Mouse (Mus musculus) embryonic facial prominence, embryonic 11.5 days (tissue): ENCODE results near the gene A730049H05Rik. TPM values are rescaled to one million over a fixed set of nuclear protein-coding genes. Genes with fewer than 3 reads are reported as not detected.

ENCODE experiments used
- ATAC-seq: fragments of 200-750 bp; cut with Nextera tagmentation; replicated peaks from 2 replicates; pipeline ENCODE4 v1.8.0; 2017; ENCODE audit warnings: low read depth; ENCODE audit not compliant: insufficient number of reproducible peaks, low FRiP score, low TSS enrichment
- DNase-seq: peaks from one replicate; pipeline ENCODE4 v3.0.0-alpha.2; 2015; ENCODE audit warnings: low spot score
- H3K27ac ChIP-seq: fragments of 300-500 bp; sonication (generic); replicated peaks from 2 replicates; pipeline ENCODE4 v1.5.1; 2014; ENCODE audit warnings: mild to moderate bottlenecking, low read depth, low read length, control low read depth
- H3K27me3 ChIP-seq: fragments of 300-500 bp; sonication (generic); 2 replicates; pipeline ENCODE4 v1.6.1; 2014; ENCODE audit warnings: mild to moderate bottlenecking, low read length, moderate library complexity, mixed read lengths; ENCODE audit not compliant: control insufficient read depth, insufficient read depth
- H3K36me3 ChIP-seq: fragments of 300-500 bp; sonication (generic); replicated peaks from 2 replicates; pipeline ENCODE4 v1.6.1; 2014; ENCODE audit warnings: low read depth, mild to moderate bottlenecking, low read length, moderate library complexity, mixed read lengths; ENCODE audit not compliant: control insufficient read depth, insufficient read depth
- H3K4me1 ChIP-seq: fragments of 300-500 bp; sonication (generic); 2 replicates; pipeline ENCODE4 v1.6.1; 2014; ENCODE audit warnings: low read length, mixed read lengths; ENCODE audit not compliant: control insufficient read depth, insufficient read depth
- H3K4me2 ChIP-seq: fragments of 300-500 bp; sonication (generic); 2 replicates; pipeline ENCODE4 v1.6.1; 2014; ENCODE audit warnings: low read depth, mild to moderate bottlenecking, control low read depth, low read length, moderate library complexity
- H3K4me3 ChIP-seq: fragments of 300-500 bp; sonication (generic); 2 replicates; pipeline ENCODE4 v1.5.1; 2014; ENCODE audit warnings: low read depth, low read length, control low read depth
- H3K9ac ChIP-seq: fragments of 300-500 bp; sonication (generic); replicated peaks from 2 replicates; pipeline ENCODE4 v1.6.1; 2014; ENCODE audit warnings: mild to moderate bottlenecking, control low read depth, low read length
- H3K9me3 ChIP-seq: fragments of 300-500 bp; sonication (generic); replicated peaks from 2 replicates; pipeline ENCODE4 v1.6.1; 2016; ENCODE audit warnings: mild to moderate bottlenecking, low read length, inconsistent platforms, mixed read lengths; ENCODE audit not compliant: control insufficient read depth
- WGBS: fragments of 180-500 bp; shearing (Covaris S2); extraction: QIAGEN DNeasy Blood & Tissue Kit; methylation state at CpG from one replicate; pipeline ENCODE4 v1.1.7; 2014; 5-methylcytosine and 5-hydroxymethylcytosine counted together
- polyA plus RNA-seq: library from polyadenylated mRNA; unstranded; fragments of >200 nt; fragmentation: Nextera tagmentation; extraction: Ambion mirVana; gene quantifications from 2 replicates; pipeline ENCODE4 v1.2.1, GENCODE M21; 2014

The A730049H05Rik gene
- polyA plus RNA-seq, 1 experiment from 2014 or later, result 0.72 TPM

DNA sequence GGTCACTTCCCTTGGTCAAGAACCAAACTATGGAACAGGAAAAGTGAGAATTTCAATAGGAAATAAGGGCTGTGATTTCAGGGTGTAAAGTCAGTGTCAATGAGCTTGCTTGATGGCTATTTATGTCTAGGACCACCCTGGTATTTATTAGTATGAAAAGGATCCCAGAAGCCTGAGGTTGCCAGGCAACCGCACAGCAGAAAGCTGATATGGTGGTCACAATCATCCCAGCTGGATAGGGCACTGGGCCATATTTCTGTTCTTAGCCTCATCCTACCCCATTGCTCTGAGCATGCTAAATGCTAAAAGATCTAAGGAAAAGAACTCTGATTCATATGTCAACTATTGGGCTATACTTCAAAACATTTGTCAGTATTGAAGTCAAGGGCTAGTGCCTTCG lies 14.8 kb downstream of the A730049H05Rik start:
- WGBS, result 90% methylated on average over 2 of the region's 2 CpGs
- H3K36me3 ChIP-seq, result no peaks in the 10 kb centered on the region; the same call in 1 of the 2 replicates
- DNase-seq (no peak), ATAC-seq (no peak)
- no peak overlapping the region for H3K27ac ChIP-seq
- no peaks in the 10 kb centered on the region for H3K4me1 ChIP-seq
- no peak overlapping the region for H3K4me2 ChIP-seq
- no peak overlapping the region for H3K4me3 ChIP-seq
- no peaks in the 10 kb centered on the region for H3K9me3 ChIP-seq
- no peaks in the 10 kb centered on the region for H3K27me3 ChIP-seq
- H3K9ac ChIP-seq, result no peak overlapping the region

DNA sequence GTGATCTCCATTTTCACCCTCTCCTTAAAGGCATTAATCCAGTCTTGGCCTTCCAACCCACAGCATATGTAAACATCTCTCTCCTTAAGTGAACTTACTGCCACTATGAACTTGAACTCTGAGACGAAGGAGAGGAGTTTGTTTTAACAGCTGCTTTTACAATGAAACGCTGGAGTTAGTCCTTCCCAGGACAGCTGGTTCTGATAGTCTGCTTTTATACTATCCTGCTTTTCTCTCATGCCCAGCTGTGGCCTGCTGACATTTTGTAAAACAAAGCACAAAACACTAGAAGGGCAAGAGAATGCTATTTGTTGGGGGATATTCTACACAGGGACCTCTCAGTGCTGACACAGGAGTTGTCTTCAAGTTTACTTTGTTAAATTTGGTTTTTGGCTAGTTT lies 25.7 kb downstream of the A730049H05Rik start:
- H3K9ac ChIP-seq, result no peak overlapping the region
- no peaks in the 10 kb centered on the region for H3K9me3 ChIP-seq
- ATAC-seq, result no peak
- H3K4me3 ChIP-seq, result no peak overlapping the region
- peak; percentile 76 for DNase-seq
- no peak overlapping the region for H3K4me2 ChIP-seq
- WGBS, result 11% methylated on average over 2 of the region's 2 CpGs
- no peak overlapping the region for H3K27ac ChIP-seq
- H3K36me3 ChIP-seq, result no peaks in the 10 kb centered on the region
- no peaks in the 10 kb centered on the region for H3K4me1 ChIP-seq
- H3K27me3 ChIP-seq, result no peaks in the 10 kb centered on the region

DNA sequence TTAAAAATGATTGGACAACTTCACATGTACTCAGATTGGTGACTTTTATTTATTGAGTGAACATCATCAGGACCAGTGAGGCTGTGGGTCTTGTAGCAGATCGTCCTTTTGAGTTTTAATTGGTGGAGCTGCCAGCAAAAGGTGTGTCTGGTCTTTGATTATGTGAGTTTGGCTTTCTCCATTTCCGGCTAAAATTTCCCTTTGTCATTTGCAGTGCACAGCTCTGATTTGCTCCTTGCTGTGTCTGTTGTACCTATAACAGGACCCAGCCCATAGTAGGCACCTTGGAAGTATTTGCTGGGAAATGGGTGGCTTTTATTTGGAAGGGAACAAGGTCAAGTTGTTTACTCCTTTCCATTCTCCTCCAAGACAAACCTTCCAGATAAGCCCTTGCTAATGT lies 27.2 kb downstream of the A730049H05Rik start:
- H3K9me3 ChIP-seq, result no peaks in the 10 kb centered on the region
- H3K4me1 ChIP-seq, result no peaks in the 10 kb centered on the region
- H3K9ac ChIP-seq, result no peak overlapping the region
- WGBS, result 88% methylated on average over 2 of the region's 2 CpGs
- H3K27ac ChIP-seq, result no peak overlapping the region
- H3K4me2 ChIP-seq, result no peak overlapping the region
- DNase-seq, result no peak
- no peak for ATAC-seq
- H3K27me3 ChIP-seq, result no peaks in the 10 kb centered on the region
- no peak overlapping the region for H3K4me3 ChIP-seq
- H3K36me3 ChIP-seq, result no peaks in the 10 kb centered on the region

DNA sequence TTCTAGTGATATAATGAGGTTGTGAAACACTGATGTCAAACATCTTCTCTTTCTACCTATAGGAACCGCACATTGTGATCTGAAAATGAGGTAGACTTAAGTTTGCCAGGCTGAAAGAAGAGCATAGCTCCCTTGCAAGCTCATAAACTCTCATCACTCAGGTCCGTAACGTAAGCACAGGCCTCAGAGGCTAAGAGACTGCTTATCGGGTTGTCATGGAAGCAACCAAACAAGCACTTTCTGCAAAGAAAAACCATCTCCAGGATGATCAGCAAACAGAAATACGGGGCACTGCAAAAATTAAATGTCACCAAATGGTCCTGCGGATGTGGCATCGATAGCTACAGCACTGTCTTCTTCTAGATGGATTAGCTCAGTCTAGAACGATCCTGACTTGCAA lies 29.6 kb downstream of the A730049H05Rik start:
- Histone ChIP-seq H3K4me1 (no peaks in the 10 kb centered on the region), H3K9ac (no peak overlapping the region), H3K36me3 (no peaks in the 10 kb centered on the region), H3K9me3 (no peaks in the 10 kb centered on the region), H3K4me3 (no peak overlapping the region), H3K27me3 (no peaks in the 10 kb centered on the region), H3K27ac (no peak overlapping the region), H3K4me2 (no peak overlapping the region)
- DNase-seq (no peak), ATAC-seq (no peak)
- 92% methylated on average over 8 of the region's 8 CpGs for WGBS

DNA sequence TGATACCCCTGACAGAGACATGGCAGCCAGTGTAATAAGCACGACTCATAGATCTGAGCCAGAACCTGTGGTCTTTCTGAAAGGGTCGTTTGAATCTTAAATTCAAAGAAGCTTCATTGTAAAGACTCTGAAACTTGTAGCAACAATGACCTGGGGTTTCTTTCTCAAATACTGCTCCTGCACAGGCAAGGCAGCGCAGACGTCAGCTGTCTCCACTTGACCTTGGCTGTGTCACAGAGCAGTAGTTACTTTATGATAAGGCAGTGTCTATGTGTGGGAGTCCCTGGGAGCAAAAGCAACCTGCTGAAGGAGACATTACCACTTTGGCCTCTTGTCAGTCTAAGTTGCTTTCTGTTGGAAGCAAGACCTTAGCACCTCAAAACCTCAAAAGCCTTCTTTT lies 30.3 kb downstream of the A730049H05Rik start:
- H3K9me3 ChIP-seq, result no peaks in the 10 kb centered on the region
- 66% methylated on average over 4 of the region's 4 CpGs for WGBS

DNA sequence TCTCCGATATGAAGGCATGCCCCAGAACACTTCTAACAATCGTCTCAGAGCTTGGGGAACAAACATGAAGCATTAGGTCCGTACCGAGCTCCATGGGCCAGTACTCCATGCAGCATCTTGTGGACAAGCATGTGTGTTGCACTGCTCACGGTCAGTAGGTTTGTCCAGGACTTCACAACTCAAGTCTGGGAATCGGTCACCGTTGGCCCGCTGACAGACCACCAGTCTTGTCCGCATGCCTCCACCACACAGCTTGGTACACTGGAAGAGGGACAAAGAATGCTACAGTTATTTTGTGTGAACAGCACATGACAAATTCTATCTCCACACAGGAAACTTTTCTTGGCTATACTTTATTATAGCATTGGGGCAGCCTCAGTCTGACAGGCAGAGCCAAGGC lies 32.9 kb downstream of the A730049H05Rik start:
- no peaks in the 10 kb centered on the region for H3K36me3 ChIP-seq
- ATAC-seq (no peak), DNase-seq (no peak)
- H3K27ac ChIP-seq, result no peak overlapping the region
- no peak overlapping the region for H3K4me2 ChIP-seq
- no peaks in the 10 kb centered on the region for H3K27me3 ChIP-seq
- no peaks in the 10 kb centered on the region for H3K4me1 ChIP-seq
- 95% methylated on average over 9 of the region's 9 CpGs for WGBS
- H3K4me3 ChIP-seq, result no peak overlapping the region
- H3K9me3 ChIP-seq, result no peaks in the 10 kb centered on the region
- no peak overlapping the region for H3K9ac ChIP-seq

More for the DNA sequence above, 30.3 kb downstream of the A730049H05Rik start:
- no peak for DNase-seq
- no peak for ATAC-seq
- H3K27me3 ChIP-seq, result no peaks in the 10 kb centered on the region
- H3K4me1 ChIP-seq, result no peaks in the 10 kb centered on the region
- no peak overlapping the region for H3K9ac ChIP-seq
- no peak overlapping the region for H3K4me3 ChIP-seq
- H3K27ac ChIP-seq, result no peak overlapping the region
- no peaks in the 10 kb centered on the region for H3K36me3 ChIP-seq
- H3K4me2 ChIP-seq, result no peak overlapping the region

DNA sequence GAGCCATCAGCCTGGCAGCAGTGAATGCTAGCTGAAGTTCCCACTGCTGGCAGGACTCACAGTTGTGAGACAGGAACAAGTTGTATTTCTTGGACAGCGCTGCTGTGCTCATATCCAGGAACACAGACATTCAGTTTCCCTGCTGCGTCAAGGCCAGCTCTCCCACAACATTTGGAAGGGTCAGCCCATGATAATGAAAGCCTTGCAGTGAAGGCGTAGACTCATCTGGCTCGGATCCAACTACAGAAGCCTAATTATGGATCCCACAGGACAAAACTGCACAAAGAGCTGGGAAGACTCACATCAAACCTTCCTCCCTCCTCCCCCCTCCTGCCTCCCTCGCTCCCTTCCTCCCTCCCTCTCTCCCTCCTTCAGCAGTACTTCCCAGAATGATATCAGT lies 34.0 kb downstream of the A730049H05Rik start:
- Histone ChIP-seq H3K4me1 (no peaks in the 10 kb centered on the region), H3K4me2 (no peak overlapping the region), H3K4me3 (no peak overlapping the region), H3K27ac (no peak overlapping the region), H3K9me3 (no peaks in the 10 kb centered on the region), H3K36me3 (no peaks in the 10 kb centered on the region), H3K27me3 (no peaks in the 10 kb centered on the region), H3K9ac (no peak overlapping the region)
- ATAC-seq, result no peak
- 59% methylated on average over 5 of the region's 5 CpGs for WGBS
- DNase-seq, result peak; percentile 9

DNA sequence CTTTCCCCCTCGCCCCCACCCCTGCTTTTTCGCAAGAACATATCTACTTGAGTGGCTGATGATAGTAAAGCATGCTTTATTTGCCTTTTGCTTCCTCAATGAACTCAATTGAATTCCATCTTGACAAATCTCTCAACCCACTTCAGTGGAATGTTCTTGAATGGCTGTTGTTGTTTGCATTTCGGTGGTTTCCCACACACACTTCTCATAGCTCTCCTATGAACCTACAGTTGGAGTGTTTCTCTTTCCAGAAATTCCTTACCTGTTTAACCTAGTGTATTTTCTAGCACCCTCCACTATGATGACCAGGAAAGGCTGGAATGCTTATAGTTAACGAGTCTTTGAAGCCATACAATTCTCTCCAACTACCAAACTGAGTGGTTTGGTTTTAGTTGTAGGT lies 38.6 kb downstream of the A730049H05Rik start:
- Histone ChIP-seq H3K9ac (no peak overlapping the region), H3K4me1 (no peaks in the 10 kb centered on the region), H3K27ac (no peak overlapping the region), H3K9me3 (no peaks in the 10 kb centered on the region), H3K4me3 (no peak overlapping the region), H3K27me3 (no peaks in the 10 kb centered on the region), H3K4me2 (no peak overlapping the region), H3K36me3 (no peaks in the 10 kb centered on the region)
- ATAC-seq (no peak), DNase-seq (no peak)
- 86% methylated on average over 4 of the region's 4 CpGs for WGBS
